Mouse (Mus musculus): ENCODE data around the gene Pomp. TPM values are rescaled to one million over a fixed set of nuclear protein-coding genes. Genes with fewer than 3 reads are reported as not detected.

Pomp gene
- 89.1 and 93.2 TPM in 2 replicates for polyA plus RNA-seq (2012; rRNA removed)

DNA sequence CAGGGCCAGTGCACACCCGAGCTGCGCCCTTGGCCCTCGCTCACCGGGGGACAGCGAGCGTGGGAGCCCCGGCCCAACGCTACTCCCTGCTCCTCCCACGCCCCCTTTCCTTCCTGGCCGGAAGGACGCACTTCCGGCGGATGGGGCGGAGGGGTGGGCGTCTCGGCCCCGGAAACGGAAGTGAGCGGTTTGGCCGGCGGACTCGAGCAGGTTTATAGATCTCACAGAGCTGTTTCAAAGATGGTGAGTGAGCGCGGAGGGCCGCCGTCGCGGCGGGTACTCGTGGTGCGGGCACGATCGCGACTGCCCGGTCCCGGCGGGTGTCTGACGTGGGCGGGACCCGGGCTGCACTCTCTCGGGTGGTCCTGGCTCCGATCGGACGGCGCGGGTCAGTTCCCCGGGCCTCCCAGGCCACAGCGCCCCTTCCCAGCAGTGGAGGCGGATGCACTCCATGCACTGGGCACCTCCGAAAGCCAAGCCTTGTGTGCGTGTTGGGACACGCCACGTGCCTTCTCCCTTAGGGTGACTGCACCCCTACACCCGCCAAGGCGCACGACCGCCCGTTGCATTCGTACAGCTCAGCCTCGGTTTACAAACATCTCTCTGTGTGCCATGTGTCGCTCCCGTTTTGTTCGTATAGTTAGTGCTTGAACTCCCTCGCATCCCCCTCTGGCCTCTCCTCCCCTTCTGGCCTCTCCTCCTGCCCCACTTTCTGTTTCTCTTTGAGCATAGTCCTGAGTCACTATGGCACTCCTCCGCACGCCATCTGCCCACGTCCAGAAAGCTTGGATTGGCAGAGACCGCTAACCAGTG, at the start of gene Pomp:
Gene Pomp, plus strand, starts transcription at position 13 of the 813 bp plus-strand sequence.
- no peak for DNase-seq (ENCODE audit: low read depth)

- DNase-seq (ENCODE audit: low read depth): no peak
Measured at GRCm38 (mm10) chr5:147812255-147813040, 47.8 kb upstream of the Pomp start.

- DNase-seq (ENCODE audit: low read depth): no peak
Measured at GRCm38 (mm10) chr5:147814971-147815370, 45.3 kb upstream of the Pomp start.

DNA sequence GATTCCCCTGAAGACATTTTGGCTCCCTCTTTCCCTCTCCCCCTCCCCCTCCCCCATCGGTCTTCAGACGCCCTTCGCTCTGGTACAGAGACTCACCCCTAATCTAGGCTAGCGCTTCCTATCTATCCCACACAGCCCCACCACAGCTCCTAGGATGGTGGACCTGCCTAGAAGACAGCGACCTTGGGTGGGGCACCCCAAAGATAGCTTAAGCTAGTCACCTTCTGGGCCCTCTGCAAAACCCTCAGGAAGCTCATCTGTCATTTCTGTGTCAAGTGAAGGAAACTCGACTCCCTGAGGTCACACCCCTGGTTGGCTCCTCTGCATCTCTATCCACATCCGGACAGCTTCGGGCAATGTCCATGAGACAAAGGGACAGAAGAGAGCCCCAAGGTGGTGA, 44.7 kb upstream of the Pomp start:
- no peak for DNase-seq (ENCODE audit: low read depth)

- DNase-seq (ENCODE audit: low read depth): no peak
Measured at GRCm38 (mm10) chr5:147816465-147816864, 43.8 kb upstream of the Pomp start.

- no peak for DNase-seq (ENCODE audit: low read depth)
Measured at GRCm38 (mm10) chr5:147817747-147818496, 42.3 kb upstream of the Pomp start.

- no peak for DNase-seq (ENCODE audit: low read depth)
Measured at GRCm38 (mm10) chr5:147818866-147819265, 41.4 kb upstream of the Pomp start.

- no peak for DNase-seq (ENCODE audit: low read depth)
Measured at GRCm38 (mm10) chr5:147819895-147820294, 40.4 kb upstream of the Pomp start.

DNA sequence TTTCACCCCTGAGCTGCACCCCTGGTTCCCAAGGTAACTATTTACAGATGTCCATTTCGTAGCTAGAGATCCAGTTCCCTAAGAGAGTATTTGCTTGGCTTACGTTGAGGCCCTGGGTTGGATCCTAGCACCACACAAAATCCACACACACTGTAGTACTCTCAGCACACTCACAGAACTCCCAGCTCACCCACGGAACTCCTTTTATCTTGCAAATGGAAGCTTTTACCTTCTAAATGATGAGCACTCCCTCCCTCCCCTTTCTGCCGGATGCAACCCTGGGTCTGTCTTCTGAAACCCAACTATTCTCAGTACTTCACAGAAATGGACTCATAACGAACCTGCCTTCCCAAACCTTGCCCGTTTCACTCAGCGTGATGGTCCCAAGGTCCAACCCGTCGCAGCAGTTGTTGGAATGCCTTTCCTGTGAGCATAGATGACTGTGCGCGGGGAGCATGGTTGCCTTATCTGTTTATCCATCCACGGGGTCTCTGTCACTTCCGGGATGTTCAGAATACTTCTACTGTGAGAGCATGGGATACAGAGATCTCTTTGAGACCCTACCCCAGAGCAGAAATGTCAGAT, 36.1 kb upstream of the Pomp start:
- no peak for DNase-seq (ENCODE audit: low read depth)

GRCm38 (mm10) chr5:147825375-147825969, 34.8 kb upstream of the Pomp start:
- no peak for DNase-seq (ENCODE audit: low read depth)

DNA sequence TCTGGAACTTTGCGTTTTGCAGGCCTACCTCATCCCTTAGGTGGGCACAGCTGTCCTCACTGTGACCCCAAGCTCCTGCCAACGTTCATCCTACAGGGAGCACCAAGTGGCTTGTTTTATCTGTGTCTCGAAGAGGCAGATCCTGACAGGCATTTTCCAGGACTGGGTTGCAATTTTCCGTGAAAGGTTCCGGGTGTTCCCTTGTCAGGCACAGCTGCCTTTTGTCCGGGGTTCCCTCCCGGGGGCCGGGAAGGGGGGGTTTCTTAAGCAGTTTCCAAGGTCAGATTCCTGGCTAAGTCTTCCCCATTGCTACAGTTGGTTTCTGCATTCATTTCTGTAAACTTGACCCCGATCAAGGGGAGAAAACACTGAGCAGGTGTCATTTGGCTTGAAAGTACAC, 34.2 kb upstream of the Pomp start:
- DNase-seq (ENCODE audit: low read depth): no peak

DNA sequence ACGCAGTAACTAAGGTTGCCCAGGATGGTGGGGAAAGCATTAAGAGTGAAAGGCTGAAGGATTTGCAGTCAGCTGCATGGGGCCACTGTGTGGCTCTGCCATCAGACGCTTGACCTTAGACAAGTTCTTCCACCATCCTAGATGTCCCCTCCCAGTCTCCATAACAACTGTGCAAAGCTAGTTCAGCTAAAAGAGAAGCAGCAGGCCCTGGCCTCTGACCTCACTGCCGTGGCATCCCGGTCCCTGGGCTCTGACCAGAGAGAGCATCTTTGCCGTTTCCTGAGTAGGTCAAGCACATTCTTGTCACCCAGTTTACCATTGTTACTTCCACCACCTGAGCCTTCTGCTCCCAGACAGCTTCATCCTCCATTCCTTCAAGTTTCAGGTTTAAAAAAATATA, 33.7 kb upstream of the Pomp start:
- DNase-seq (ENCODE audit: low read depth): no peak

- DNase-seq (ENCODE audit: low read depth): no peak
Measured at GRCm38 (mm10) chr5:147828846-147829245, 31.4 kb upstream of the Pomp start.

GRCm38 (mm10) chr5:147832842-147833241, 27.4 kb upstream of the Pomp start:
- no peak for DNase-seq (ENCODE audit: low read depth)

- DNase-seq (ENCODE audit: low read depth): no peak
Measured at GRCm38 (mm10) chr5:147834841-147835500, 25.3 kb upstream of the Pomp start.

DNA sequence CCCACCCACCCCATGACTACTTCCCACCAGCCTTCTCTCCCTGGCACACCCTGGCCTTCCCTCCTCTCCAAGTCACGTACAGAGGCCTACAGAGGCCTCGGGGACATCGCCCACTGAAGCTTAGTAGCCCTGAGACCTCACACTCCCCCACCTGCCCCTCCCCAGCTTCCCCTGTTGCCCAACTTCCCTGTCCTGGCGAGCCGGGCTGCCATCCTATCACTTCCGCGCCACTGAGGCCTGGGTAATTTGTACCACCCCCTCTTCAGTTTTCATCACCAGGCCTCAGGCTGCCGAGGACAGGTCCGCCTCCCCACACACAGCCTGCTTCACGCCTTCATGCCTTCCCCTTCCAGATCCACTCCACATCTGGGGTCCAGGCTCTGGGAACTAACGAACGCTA, 20.8 kb upstream of the Pomp start:
- DNase-seq (ENCODE audit: low read depth): no peak

DNA sequence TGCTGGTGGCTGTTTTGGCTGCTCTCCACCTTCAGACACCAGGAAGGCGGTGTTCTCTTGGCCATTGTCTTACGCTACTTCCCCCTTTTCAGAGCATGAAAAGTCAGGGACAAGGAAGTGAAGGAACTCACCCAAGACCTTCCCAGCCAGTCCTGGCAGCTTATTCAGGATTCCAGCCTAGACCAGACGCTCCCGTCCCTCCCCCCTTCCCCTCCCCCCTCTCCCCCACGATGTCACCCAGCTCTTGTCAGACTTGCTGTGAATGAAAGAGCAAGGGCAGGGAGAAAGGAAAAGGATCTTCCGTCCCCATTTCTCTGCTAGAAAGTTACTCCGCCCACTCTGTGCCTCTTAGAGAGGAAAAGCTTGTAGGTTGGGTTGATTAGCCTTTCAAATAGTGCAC, 16.9 kb upstream of the Pomp start:
- DNase-seq (ENCODE audit: low read depth): no peak

- DNase-seq (ENCODE audit: low read depth): no peak
Measured at GRCm38 (mm10) chr5:147845319-147845718, 14.9 kb upstream of the Pomp start.

GRCm38 (mm10) chr5:147847361-147847760, 12.9 kb upstream of the Pomp start:
- no peak for DNase-seq (ENCODE audit: low read depth)

- no peak for DNase-seq (ENCODE audit: low read depth)
Measured at GRCm38 (mm10) chr5:147848164-147848863, 11.9 kb upstream of the Pomp start.

Data from gonadal fat pad, adult 2 months (tissue).